Mouse (Mus musculus): ENCODE measurements around the gene Ophn1.
A peak's percentile ranks its signal among the peaks of the same experiment; 100 is the strongest.

The Ophn1 gene

DNA sequence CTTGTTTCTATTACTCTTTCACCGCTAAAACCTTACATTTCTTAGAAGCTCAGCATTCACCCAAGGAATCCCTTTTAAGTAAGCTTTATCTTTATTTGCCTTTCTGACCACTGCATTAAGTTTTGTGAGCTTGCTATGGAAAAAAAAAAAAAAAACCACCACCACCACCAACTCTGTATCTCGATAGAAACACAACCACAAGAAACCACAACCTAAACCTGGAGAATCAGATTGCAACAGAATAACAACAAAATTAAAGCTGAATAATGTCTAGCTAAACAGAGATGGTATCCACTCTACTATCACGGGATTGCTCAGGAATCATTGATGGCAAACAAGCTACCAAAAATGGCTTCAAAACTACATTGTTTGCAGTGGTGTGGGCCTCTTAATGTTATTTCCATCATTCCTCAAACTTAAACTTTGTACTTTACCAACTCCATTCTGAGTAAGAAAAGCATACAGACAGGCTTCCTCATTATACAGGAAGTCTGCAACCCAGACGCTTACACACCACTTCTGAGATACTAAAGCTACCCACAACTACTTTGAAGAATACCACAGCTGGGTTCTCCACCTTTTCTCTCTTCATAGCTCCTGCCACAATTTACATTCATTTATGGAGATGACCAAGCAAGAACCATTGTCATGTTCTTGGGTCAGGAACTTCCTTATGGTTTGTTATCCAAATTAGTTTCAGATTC, 116.4 kb downstream of the Ophn1 start:
- DNase-seq = no peak

DNA sequence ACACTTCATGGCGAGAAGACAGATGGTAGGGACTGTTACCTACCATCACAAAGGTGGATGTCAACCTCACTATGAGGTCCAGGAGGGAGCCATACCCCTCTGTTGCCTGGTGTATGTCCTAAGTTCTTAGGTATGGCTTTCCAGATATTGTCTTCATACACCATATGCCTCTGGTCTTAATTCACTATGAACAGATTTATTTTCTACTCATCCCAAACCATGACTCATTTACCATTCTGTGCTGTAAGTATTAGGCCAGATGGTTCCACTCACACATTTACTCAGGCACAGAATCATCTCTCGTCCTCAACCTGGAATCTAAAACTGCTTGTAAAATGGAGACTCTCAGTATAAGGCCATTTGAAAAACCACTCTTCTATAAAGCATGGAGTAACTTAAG, 135.7 kb downstream of the Ophn1 start:
- no peak for DNase-seq

GRCm38 (mm10) chrX:98751279-98751817, 139.5 kb downstream of the Ophn1 start:
- DNase-seq = no peak

GRCm38 (mm10) chrX:98736758-98737157, 154.1 kb downstream of the Ophn1 start:
- DNase-seq = no peak

GRCm38 (mm10) chrX:98722991-98723390, 167.8 kb downstream of the Ophn1 start:
- no peak for DNase-seq

DNA sequence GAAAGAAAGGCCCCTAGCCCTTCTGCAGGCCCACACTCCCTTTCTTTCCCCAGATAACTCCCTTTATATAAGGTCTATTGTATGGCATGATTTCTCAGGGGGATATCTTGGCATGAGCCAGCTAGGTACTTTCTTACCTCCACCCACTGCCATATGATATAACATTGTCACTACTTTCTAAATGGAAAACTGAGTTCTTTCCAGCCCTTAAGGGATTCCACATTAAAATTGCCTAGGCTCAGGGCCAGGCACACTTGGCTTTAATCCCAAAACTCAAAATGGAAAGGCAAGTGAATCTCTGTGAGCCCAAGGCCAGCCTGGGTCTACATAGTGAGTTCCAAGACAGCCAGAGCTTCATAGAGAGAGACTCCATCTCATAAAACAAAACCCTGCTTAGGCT, 183.1 kb downstream of the Ophn1 start:
- DNase-seq = no peak

GRCm38 (mm10) chrX:98701635-98702034, 189.2 kb downstream of the Ophn1 start:
- peak; percentile 1 to 16 for DNase-seq

DNA sequence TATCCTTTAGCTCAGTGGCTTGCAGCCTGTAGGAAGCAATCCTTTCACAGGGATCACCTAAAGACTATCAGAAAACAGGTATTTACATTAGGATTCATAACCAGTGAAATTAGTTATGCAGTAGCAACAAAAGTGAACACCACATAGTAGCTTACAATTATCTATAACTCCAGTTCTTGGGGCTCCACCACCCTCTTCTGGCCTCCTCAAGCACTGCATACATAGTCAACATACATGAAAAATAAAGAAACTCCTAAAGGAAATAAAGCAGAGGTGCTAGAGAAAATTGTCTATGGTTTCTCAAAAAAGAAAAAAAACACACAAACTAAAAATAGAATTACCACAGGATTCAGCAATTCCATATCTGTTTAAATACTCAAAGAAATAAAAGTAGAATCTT, 208.2 kb downstream of the Ophn1 start:
- no peak for DNase-seq

GRCm38 (mm10) chrX:98681281-98681680, 209.5 kb downstream of the Ophn1 start:
- DNase-seq = no peak

GRCm38 (mm10) chrX:98670988-98671387, 219.8 kb downstream of the Ophn1 start:
- DNase-seq = no peak

GRCm38 (mm10) chrX:98651431-98651830, 239.4 kb downstream of the Ophn1 start:
- no peak for DNase-seq

- no peak for DNase-seq
Observed at GRCm38 (mm10) chrX:98628666-98629404, 262.0 kb downstream of the Ophn1 start.

DNA sequence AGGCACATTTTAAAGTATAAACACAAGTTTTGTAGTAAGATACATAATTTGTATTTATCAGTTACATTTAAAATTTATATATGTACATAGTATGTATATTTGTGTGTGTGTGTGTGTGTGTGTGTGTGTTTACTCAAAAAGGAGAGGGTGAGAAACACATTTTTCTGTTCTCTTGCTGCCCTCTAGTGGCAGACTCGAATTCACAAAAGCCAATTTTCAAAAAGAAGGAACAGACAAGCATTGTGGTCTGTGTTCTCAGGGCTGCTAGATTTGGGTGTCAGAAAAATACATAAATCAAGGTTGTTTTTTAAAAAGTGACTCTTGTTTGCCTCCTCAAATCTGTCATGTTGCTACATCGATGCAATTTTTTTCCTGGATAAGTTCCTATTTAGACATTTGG, 272.0 kb downstream of the Ophn1 start:
- no peak for DNase-seq

DNA sequence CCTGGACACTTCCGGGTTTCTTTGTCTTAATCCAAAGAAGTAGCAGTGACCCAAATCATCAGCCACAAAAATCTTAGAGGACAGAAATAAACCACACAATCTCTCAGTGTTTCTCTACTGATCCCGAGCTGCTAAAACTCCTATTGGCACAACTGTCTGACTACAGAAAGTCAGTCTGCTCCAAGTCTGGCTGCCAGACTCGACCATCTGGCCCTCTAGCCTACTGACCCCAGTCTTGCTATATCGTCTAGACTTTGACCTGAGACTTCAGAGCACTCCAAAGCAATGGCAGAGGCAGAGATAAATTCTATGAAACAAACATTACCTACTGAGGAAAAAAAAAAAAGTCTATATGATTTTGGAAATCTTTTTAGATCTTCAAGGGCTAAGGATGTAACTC, 273.4 kb downstream of the Ophn1 start:
- DNase-seq = no peak

DNA sequence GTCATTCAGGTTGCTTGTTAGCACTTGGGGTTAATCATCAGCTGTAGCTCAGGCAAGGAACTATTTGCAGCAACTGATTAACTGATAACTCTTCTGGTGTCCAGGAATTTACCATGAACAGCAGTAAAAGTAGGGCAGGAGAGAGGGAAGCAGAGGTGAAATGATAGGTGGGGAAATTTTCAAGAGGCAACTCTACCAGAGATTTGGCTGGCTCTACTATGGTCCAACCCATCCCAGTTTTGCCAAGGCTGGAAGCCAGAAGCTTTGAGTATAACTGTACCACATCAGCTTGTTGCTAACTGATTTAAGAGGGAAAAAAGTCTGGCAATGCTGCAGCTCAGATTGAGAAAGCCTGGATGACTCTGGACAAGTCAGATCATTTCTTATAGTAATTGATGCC, 316.6 kb downstream of the Ophn1 start:
- DNase-seq = no peak

DNA sequence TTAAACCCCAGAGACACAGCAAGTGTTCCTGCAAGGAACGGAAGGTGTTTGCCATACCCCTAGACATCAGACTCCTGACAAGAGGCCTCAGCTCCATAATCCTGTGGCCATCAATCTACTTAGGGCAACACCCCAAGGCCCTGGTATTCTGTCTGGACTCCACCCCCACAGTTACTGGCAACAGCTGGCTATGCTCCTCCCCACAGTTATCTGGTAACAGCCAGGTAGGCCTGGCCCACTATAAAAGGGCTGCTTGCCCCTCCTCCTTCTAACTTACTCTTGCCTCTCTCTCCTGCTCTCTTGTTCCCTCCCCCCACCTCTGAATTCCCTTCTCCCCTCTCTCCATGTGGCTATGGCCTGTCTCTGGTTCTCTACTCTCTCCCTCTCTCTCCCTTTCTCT, 344.4 kb downstream of the Ophn1 start:
- DNase-seq = no peak

GRCm38 (mm10) chrX:98515329-98515728, 375.5 kb downstream of the Ophn1 start:
- DNase-seq = no peak

GRCm38 (mm10) chrX:98514359-98514904, 376.4 kb downstream of the Ophn1 start:
- DNase-seq = no peak

Data from thymus, postnatal 36 days (tissue).